Mouse (Mus musculus) Muller cell, postnatal 12 days (primary cell): Measurements from ENCODE around the gene Sec14l5.
"Not testable (repeated sequence)": the region's sequence is repeated elsewhere in the genome, so short reads cannot be mapped to it uniquely, and the experiment has no call there.

Experiments used
- DNase-seq: peaks from one replicate; pipeline ENCODE4 v3.0.0-alpha.2; 2015; ENCODE audit errors: inconsistent ontology term

Gene Sec14l5

GRCm38 (mm10) chr16:5214126-5214525 is 67.2 kb downstream of the Sec14l5 start:
- DNase-seq: no peak

GRCm38 (mm10) chr16:5216686-5217085 is 69.8 kb downstream of the Sec14l5 start:
- no peak for DNase-seq

GRCm38 (mm10) chr16:5217341-5218133 is 70.6 kb downstream of the Sec14l5 start:
- no peak for DNase-seq

- no peak for DNase-seq
These were observed 74.5 kb downstream of the Sec14l5 start for GRCm38 (mm10) chr16:5221403-5221802.

GRCm38 (mm10) chr16:5222140-5222539 is 75.2 kb downstream of the Sec14l5 start, which contains the start of gene AU021092:
TSS of gene AU021092 (minus strand) at chr16:5222299.
- DNase-seq: no peak

GRCm38 (mm10) chr16:5226534-5226933 is 79.6 kb downstream of the Sec14l5 start:
- not testable (repeated sequence) for DNase-seq

- not testable (repeated sequence) for DNase-seq
These were observed 80.6 kb downstream of the Sec14l5 start for GRCm38 (mm10) chr16:5227501-5227900.

- DNase-seq: not testable (repeated sequence)
These were observed 81.2 kb downstream of the Sec14l5 start for GRCm38 (mm10) chr16:5228103-5228502.

- DNase-seq: no peak
These were observed 86.1 kb downstream of the Sec14l5 start for GRCm38 (mm10) chr16:5232982-5233381.

- DNase-seq: peak; percentile 96
These were observed 86.8 kb downstream of the Sec14l5 start, which contains the start of gene Alg1 for GRCm38 (mm10) chr16:5233418-5234313. TSS of gene Alg1 (plus strand) at chr16:5233621.
